In the genomic region with DNA sequence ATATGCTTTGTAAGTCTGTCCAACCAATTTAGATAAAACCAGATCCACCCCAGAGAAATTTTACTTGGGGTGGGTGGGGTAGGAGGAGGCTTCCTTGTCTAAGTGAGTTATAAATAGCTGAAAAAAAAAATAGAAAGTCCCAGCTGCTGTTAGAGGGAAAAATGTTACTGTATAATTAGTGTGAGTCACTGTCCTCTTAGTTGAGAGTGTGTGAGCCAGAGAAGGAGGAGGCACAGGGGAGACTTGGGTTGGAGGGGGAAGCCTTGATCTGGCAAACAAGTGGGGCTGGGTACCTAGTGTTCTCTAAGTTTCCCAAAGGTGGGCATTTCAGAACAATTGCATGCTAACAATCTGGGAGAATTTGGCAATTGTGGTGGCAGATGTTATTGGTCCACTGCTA, we compare ENCODE assay signal across 13 mouse cellular contexts.
DNase-seq lines count a peak whose midpoint lies in the region.
"Had no signal": no experiment of that assay in that cellular context is flagged by ENCODE, and none has a peak within 500 bp of the region (broad histone marks: within the 10 kb centered on the region; RNA-seq: fewer than 3 reads in every experiment).

No protein-coding gene starts in this region.

- intact Hi-C loops in left cerebral cortex, postnatal 14 days (cut with DNase I) = no loop called here

- peak; percentile 50 to 68 for DNase-seq in frontal cortex, adult 2 months (ENCODE audit: extremely low spot score in 1 of 2, low spot score in 1 of 2)
- DNase-seq in frontal cortex, postnatal 14 days (ENCODE audit: low spot score in 2 of 2) = no peak
- DNase-seq in right cerebral cortex, adult 18-20 months = peak; percentile 53
- DNase-seq in right cerebral cortex, postnatal 4 days = no peak
- DNase-seq in left cerebral cortex, postnatal 14 days (ENCODE audit: low spot score in 2 of 2) = peak; percentile 10 to 37
- peak; percentile 87 for DNase-seq in telencephalon, adult 2 months (ENCODE audit: low read depth, low spot score)
- DNase-seq in urinary bladder, postnatal 10 days (ENCODE audit: low spot score) = no peak
- DNase-seq in lung, adult 18-20 months = no peak
- DNase-seq: adrenal gland, postnatal 25 days; cerebellum, adult 8-10 months; heart, adult 18-20 months; kidney, adult 11 months; thymus, adult 2 months had no signal

Comparison
In these comparisons a context has a peak if more than half of its experiments do, and no peak if none do; other contexts are left out.
1. DNase-seq: peak in frontal cortex, adult 2 months (2 of 2), right cerebral cortex, adult 18-20 months (single experiment), left cerebral cortex, postnatal 14 days (2 of 2) and telencephalon, adult 2 months (single experiment); none in frontal cortex, postnatal 14 days (0 of 2), right cerebral cortex, postnatal 4 days (single experiment), urinary bladder, postnatal 10 days (single experiment) and lung, adult 18-20 months (0 of 2).